Mouse (Mus musculus): ENCODE measurements around the gene Mrpl54. TPM values are rescaled to one million over a fixed set of nuclear protein-coding genes. Genes with fewer than 3 reads are reported as not detected.

Gene Mrpl54
- polyA plus RNA-seq, 1 experiment from 2014 or later = 178 TPM

DNA sequence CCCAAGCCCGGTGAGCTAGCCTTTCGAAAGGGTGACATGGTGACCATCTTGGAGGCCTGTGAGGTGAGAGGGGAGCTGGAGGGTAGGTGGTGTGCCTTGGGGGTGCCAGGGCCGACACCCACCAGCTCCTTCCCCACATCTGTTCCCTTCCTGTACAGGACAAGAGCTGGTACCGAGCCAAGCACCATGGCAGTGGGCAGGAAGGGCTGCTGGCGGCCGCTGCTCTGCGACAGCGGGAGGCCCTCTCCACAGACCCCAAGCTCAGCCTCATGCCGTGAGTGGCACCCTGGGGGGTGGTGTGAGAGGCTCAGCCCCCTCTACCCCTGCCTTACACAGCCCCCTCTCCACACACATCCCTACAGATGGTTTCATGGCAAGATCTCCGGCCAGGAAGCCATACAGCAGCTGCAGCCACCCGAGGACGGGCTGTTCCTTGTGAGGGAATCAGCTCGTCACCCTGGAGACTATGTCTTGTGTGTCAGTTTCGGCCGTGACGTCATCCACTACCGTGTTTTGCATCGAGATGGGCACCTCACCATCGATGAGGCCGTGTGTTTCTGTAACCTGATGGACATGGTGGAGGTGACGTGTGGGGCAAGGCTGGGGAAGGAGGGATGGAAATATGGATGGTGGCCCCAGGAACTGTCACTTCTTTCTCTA, 7.4 kb downstream of the Mrpl54 start:
- H3K36me3 ChIP-seq (ENCODE audit: control insufficient read depth, insufficient read depth, low read length) = peaks cover 3% of the 10 kb centered on the region
- ATAC-seq (ENCODE audit: insufficient read depth, low FRiP score, low TSS enrichment) = no peak
- 39% methylated on average over 21 of the region's 21 CpGs for WGBS
- H3K4me1 ChIP-seq (ENCODE audit: control insufficient read depth, insufficient read depth, low read length) = peaks cover 6% of the 10 kb centered on the region; the same call in 1 of the 2 replicates
- H3K4me3 ChIP-seq (ENCODE audit: low read depth, low read length) = no peak overlapping the region
- no peak overlapping the region for H3K9ac ChIP-seq (ENCODE audit: low read length)
- peaks cover 31% of the 10 kb centered on the region for H3K27me3 ChIP-seq (ENCODE audit: control insufficient read depth, insufficient read depth, low read length)
- no peak overlapping the region for H3K4me2 ChIP-seq (ENCODE audit: low read depth)
- H3K27ac ChIP-seq (ENCODE audit: low read depth, low read length) = no peak overlapping the region
- no peak for DNase-seq (ENCODE audit: low spot score)
- H3K9me3 ChIP-seq (ENCODE audit: control insufficient read depth, low read length) = no peaks in the 10 kb centered on the region

DNA sequence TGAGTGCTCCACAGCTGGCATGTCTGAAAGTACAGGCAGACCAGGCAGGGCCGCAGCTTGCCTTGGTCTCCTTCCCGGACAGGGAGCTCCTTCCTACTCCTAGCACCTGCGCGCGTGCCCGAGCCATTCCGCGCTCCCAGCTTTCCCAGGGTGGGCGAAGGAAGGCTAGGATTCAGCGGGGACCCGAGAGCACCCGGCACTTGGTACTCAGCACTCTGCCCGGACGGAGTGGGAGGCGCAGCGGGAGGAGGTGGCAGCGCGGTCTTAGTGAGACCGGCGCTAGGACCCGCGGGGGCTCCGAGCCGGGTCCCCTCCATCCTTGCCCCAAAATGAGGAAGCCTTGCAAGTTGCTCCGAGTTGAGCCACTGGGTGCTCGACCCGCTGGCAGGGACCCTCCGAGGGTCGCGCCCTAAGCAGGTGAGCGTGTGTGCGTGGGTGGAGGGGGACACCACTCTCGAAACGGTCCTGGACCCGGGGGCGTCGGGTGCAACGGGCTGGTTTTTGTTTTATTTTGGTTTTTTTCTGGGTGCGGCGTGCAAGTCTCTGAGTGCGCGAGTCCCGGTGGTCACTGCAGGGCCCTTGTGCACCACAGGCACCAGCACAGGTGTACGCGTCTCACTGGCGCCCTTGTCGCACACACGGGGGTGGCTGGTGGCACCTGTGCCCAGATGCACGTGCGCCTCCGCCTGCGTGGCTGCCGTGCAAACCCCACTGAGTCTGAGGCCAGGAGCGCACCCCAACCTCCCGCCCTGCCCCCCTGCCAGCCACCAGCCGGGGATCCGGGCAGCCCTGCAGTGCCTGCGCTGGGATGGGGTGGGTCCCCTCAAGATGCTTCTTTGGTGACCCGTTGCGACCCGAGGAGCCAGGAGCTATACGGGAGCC, 9.3 kb downstream of the Mrpl54 start:
- DNase-seq (ENCODE audit: low spot score) = peak; percentile 43
- peak overlapping the region; percentile 56 for H3K4me2 ChIP-seq (ENCODE audit: low read depth)
- H3K27me3 ChIP-seq (ENCODE audit: control insufficient read depth, insufficient read depth, low read length) = peaks cover 44% of the 10 kb centered on the region
- H3K4me1 ChIP-seq (ENCODE audit: control insufficient read depth, insufficient read depth, low read length) = peaks cover 6% of the 10 kb centered on the region; the same call in 1 of the 2 replicates
- peak overlapping the region; percentile 41 for H3K9ac ChIP-seq (ENCODE audit: low read length)
- peak overlapping the region; percentile 31 for H3K4me3 ChIP-seq (ENCODE audit: low read depth, low read length)
- H3K36me3 ChIP-seq (ENCODE audit: control insufficient read depth, insufficient read depth, low read length) = no peaks in the 10 kb centered on the region
- no peak overlapping the region for H3K27ac ChIP-seq (ENCODE audit: low read depth, low read length)
- 3% methylated on average over 62 of the region's 62 CpGs for whole genome bisulfite sequencing
- no peak for ATAC-seq (ENCODE audit: insufficient read depth, low FRiP score, low TSS enrichment)
- H3K9me3 ChIP-seq (ENCODE audit: control insufficient read depth, low read length) = no peaks in the 10 kb centered on the region

DNA sequence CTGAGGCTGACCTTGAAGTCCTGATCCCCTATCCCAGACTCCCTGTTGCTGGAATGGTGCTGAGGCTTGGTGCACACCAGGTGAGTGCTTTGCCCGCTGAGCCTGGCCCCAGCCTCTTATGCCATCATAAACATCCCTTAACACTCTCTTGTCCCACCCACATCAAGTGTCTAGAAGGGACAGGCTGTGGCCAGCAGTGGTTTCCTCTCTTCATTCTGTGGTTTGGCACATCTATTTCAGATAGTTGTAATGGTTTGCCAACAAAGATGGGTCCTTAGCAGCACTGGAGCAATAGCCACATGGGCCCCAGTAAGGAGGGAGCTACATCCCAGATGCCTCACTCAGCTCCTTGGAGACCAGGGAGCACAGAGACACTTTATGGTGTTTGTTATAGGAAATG, 11.8 kb downstream of the Mrpl54 start:
- Histone ChIP-seq H3K4me3 (ENCODE audit: low read depth, low read length) (no peak overlapping the region), H3K4me2 (ENCODE audit: low read depth) (no peak overlapping the region), H3K27me3 (ENCODE audit: control insufficient read depth, insufficient read depth, low read length) (peaks cover 59% of the 10 kb centered on the region), H3K4me1 (ENCODE audit: control insufficient read depth, insufficient read depth, low read length) (peaks cover 6% of the 10 kb centered on the region; the same call in 1 of the 2 replicates), H3K27ac (ENCODE audit: low read depth, low read length) (no peak overlapping the region), H3K36me3 (ENCODE audit: control insufficient read depth, insufficient read depth, low read length) (no peaks in the 10 kb centered on the region), H3K9me3 (ENCODE audit: control insufficient read depth, low read length) (no peaks in the 10 kb centered on the region), H3K9ac (ENCODE audit: low read length) (no peak overlapping the region)
- WGBS = 73% methylated on average over 1 of the region's 1 CpGs
- ATAC-seq (ENCODE audit: insufficient read depth, low FRiP score, low TSS enrichment) (no peak), DNase-seq (ENCODE audit: low spot score) (no peak)

DNA sequence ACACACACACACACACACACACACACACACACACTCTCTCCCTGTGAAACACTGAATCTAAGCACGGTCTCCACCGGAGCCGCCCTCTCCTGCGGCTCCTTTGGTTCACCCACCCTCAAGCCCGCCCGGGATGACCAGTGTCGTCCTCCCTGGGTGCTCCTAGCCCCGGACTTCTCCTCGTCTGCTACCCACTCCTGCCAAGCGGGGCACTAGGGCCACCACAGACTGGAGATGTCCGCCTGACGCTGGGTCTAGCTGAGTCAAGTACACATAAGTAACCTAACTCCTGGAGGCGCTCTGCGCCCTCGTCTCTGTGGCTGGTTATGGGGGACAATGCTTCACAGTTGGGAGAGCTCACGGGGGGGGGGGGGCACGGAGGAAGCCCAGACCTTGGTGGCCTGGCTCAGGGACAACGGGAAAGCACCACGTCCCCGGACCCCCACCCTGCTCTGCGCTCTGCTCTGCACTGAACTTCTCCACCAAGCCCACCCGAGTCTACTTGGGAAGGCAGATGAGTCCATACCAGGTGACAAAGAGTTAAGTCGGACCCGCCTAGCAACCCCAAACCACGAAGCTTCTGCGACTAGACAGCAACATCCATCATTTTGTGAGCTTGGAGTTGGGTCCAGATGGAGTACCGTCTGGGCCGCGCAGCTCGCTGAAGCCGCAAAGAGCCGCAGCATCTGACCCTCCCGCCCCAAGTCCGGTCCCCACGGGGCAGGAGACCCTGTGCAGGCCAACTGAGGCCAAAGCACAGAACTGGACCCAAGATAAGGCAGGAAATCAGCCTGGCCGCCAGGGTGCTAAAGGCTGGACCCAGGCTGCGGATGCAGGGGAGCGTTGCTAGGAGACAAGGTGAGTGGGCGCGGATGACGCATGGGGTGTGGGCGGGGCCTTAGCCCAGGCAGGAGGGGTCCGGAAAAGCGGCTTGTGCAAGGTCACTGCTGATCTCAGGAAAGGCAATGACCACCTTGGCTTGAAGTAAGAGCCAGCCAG, 14.0 kb downstream of the Mrpl54 start, which contains the start of gene Matk:
TSS of gene Matk (plus strand) at position 512 of the 996 bp plus-strand sequence.
- peaks cover 4% of the 10 kb centered on the region; the same call in 1 of the 2 replicates for H3K4me1 ChIP-seq (ENCODE audit: control insufficient read depth, insufficient read depth, low read length)
- H3K9me3 ChIP-seq (ENCODE audit: control insufficient read depth, low read length) = no peaks in the 10 kb centered on the region
- DNase-seq (ENCODE audit: low spot score) = peak; percentile 78
- peaks cover 42% of the 10 kb centered on the region for H3K27me3 ChIP-seq (ENCODE audit: control insufficient read depth, insufficient read depth, low read length)
- 0 out of 2 replicates have a peak within 1 kb of the TSS, but pooled peaks have one; percentile 2 for H3K9ac ChIP-seq (ENCODE audit: low read length)
- ATAC-seq (ENCODE audit: insufficient read depth, low FRiP score, low TSS enrichment) = peak; percentile 54
- no peak within 1 kb of the TSS for H3K27ac ChIP-seq (ENCODE audit: low read depth, low read length)
- H3K36me3 ChIP-seq (ENCODE audit: control insufficient read depth, insufficient read depth, low read length) = no peaks in the 10 kb centered on the region
- H3K4me3 ChIP-seq (ENCODE audit: low read depth, low read length) = 0 out of 2 replicates have a peak within 1 kb of the TSS, but pooled peaks have one; percentile 3
- 7% methylated on average over 42 of the region's 44 CpGs for WGBS
- H3K4me2 ChIP-seq (ENCODE audit: low read depth) = peak within 1 kb of the TSS; percentile 30

DNA sequence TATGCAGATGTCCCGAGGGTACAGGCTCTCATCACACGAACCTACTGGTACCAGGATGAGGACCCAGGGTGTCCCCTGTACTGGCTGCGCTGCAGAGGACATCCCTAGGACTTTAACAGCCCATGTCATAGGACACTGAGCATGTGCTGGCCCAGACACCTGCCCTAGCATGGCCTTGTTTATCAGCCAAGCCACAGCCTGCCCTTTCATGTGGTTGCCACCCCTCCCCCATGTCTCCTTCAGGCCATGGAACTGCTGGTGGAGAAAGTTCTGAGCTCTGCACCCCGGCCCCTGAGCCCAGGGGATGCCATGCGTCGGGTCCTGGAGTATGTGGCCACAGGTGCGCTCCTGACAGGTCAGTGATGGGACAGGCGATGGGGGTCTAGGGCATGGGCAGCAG, 17.3 kb downstream of the Mrpl54 start:
- H3K9me3 ChIP-seq (ENCODE audit: control insufficient read depth, low read length) = no peaks in the 10 kb centered on the region
- H3K4me3 ChIP-seq (ENCODE audit: low read depth, low read length) = no peak overlapping the region
- H3K9ac ChIP-seq (ENCODE audit: low read length) = no peak overlapping the region
- H3K36me3 ChIP-seq (ENCODE audit: control insufficient read depth, insufficient read depth, low read length) = no peaks in the 10 kb centered on the region
- ATAC-seq (ENCODE audit: insufficient read depth, low FRiP score, low TSS enrichment) = no peak
- no peak for DNase-seq (ENCODE audit: low spot score)
- H3K4me2 ChIP-seq (ENCODE audit: low read depth) = no peak overlapping the region
- H3K27ac ChIP-seq (ENCODE audit: low read depth, low read length) = no peak overlapping the region
- no peaks in the 10 kb centered on the region; the same call in 1 of the 2 replicates for H3K4me1 ChIP-seq (ENCODE audit: control insufficient read depth, insufficient read depth, low read length)
- peaks cover 28% of the 10 kb centered on the region for H3K27me3 ChIP-seq (ENCODE audit: control insufficient read depth, insufficient read depth, low read length)
- 82% methylated on average over 8 of the region's 8 CpGs for WGBS

DNA sequence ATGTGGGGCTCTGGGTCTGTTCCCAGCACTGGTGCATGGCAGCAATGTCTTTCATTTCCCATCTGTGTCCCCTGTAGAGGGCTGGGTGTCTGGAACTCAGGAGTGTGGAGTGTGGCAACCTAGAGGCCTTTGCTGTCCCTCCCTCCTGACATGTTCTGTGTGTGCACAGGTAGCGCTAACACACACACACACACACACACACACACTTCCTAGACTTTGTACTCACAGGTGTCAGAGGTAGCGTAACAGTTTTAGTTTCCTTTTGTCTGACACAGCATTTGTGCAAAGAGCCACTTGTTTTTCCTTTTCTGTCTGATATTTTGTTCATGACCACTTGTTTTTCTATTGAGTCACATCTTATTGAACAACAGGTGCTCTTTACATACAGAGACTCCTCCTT, 18.9 kb downstream of the Mrpl54 start:
- Histone ChIP-seq H3K9me3 (ENCODE audit: control insufficient read depth, low read length) (no peaks in the 10 kb centered on the region), H3K4me1 (ENCODE audit: control insufficient read depth, insufficient read depth, low read length) (no peaks in the 10 kb centered on the region; the same call in 1 of the 2 replicates), H3K36me3 (ENCODE audit: control insufficient read depth, insufficient read depth, low read length) (no peaks in the 10 kb centered on the region), H3K9ac (ENCODE audit: low read length) (no peak overlapping the region), H3K4me2 (ENCODE audit: low read depth) (no peak overlapping the region), H3K4me3 (ENCODE audit: low read depth, low read length) (no peak overlapping the region), H3K27me3 (ENCODE audit: control insufficient read depth, insufficient read depth, low read length) (peaks cover 19% of the 10 kb centered on the region; the same call in 1 of the 2 replicates), H3K27ac (ENCODE audit: low read depth, low read length) (no peak overlapping the region)
- ATAC-seq (ENCODE audit: insufficient read depth, low FRiP score, low TSS enrichment) = no peak
- WGBS = 95% methylated on average over 2 of the region's 2 CpGs
- DNase-seq (ENCODE audit: low spot score) = no peak

DNA sequence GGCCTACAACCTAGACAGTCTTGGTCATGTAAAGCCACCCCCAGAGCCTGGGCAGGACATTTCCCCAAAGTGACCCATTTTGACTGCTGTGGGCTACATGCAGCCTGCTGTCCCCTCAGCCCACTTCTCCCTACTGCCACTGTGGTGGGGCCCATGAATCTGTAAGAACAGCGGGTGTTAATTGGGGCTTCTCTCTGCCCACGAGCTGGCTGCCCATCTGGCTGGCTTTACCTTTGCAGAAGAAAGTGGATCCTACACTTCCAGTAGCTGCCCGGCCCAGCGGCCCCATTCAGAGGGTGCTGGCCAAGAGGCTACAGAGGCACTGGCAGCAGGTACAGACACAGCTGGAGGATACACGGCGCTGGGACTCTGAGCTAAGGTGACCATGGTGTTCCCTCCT, 21.6 kb downstream of the Mrpl54 start:
- Histone ChIP-seq H3K9ac (ENCODE audit: low read length) (no peak overlapping the region), H3K4me2 (ENCODE audit: low read depth) (no peak overlapping the region), H3K36me3 (ENCODE audit: control insufficient read depth, insufficient read depth, low read length) (no peaks in the 10 kb centered on the region), H3K4me3 (ENCODE audit: low read depth, low read length) (no peak overlapping the region), H3K4me1 (ENCODE audit: control insufficient read depth, insufficient read depth, low read length) (peaks cover under 1% of the 10 kb centered on the region; the same call in 1 of the 2 replicates), H3K27ac (ENCODE audit: low read depth, low read length) (no peak overlapping the region), H3K9me3 (ENCODE audit: control insufficient read depth, low read length) (no peaks in the 10 kb centered on the region), H3K27me3 (ENCODE audit: control insufficient read depth, insufficient read depth, low read length) (peaks cover 4% of the 10 kb centered on the region)
- DNase-seq (ENCODE audit: low spot score) (no peak), ATAC-seq (ENCODE audit: insufficient read depth, low FRiP score, low TSS enrichment) (no peak)
- 92% methylated on average over 6 of the region's 6 CpGs for WGBS

DNA sequence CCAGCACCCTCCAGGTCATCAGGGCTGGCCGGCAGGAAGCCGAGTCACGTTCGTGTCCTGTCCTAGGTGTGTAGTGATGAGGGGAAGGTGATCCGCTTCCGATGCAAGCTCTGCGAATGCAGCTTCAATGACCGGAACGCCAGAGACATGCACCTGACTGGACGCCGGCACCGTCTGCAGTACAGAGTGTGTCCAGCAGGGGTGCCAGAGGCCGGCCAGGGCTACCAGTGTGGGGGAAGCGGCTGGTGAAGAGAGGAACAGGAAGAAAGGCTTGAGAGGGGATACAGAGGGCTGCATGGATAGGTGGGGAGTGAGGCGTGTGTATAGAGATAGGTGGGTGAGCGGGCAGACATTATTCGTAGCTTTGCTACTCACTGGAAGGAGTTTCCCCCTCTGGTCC, 22.1 kb downstream of the Mrpl54 start:
- DNase-seq (ENCODE audit: low spot score) (peak; percentile 84), ATAC-seq (ENCODE audit: insufficient read depth, low FRiP score, low TSS enrichment) (peak; percentile 64)
- Histone ChIP-seq H3K4me3 (ENCODE audit: low read depth, low read length) (no peak overlapping the region), H3K4me1 (ENCODE audit: control insufficient read depth, insufficient read depth, low read length) (peaks cover 4% of the 10 kb centered on the region; the same call in 1 of the 2 replicates), H3K9me3 (ENCODE audit: control insufficient read depth, low read length) (no peaks in the 10 kb centered on the region), H3K9ac (ENCODE audit: low read length) (no peak overlapping the region), H3K4me2 (ENCODE audit: low read depth) (no peak overlapping the region), H3K27me3 (ENCODE audit: control insufficient read depth, insufficient read depth, low read length) (peaks cover 10% of the 10 kb centered on the region), H3K36me3 (ENCODE audit: control insufficient read depth, insufficient read depth, low read length) (no peaks in the 10 kb centered on the region), H3K27ac (ENCODE audit: low read depth, low read length) (no peak overlapping the region)
- WGBS = 11% methylated on average over 17 of the region's 17 CpGs
